Mouse (Mus musculus): ENCODE measurements around the gene Cldn3. TPM values are rescaled to one million over a fixed set of nuclear protein-coding genes. Genes with fewer than 3 reads are reported as not detected.
A peak's percentile ranks its signal among the peaks of the same experiment; 100 is the strongest.

The Cldn3 gene
- polyA plus RNA-seq, 1 experiment from 2014 or later, result 3.4 TPM

- peaks cover 32% of the 10 kb centered on the region for H3K27me3 ChIP-seq (ENCODE audit: control insufficient read depth, insufficient read depth, low read length)
- H3K36me3 ChIP-seq (ENCODE audit: control insufficient read depth, insufficient read depth, low read length), result no peaks in the 10 kb centered on the region
- H3K9ac ChIP-seq (ENCODE audit: low read length), result no peak overlapping the region
- H3K9me3 ChIP-seq (ENCODE audit: control insufficient read depth, low read length), result no peaks in the 10 kb centered on the region
- 0 out of 2 replicates have a peak overlapping the region, but pooled peaks have one; percentile 42 for H3K27ac ChIP-seq (replicated peaks; ENCODE audit: low read depth, low read length)
- H3K4me3 ChIP-seq (ENCODE audit: low read depth, low read length), result 0 out of 2 replicates have a peak overlapping the region, but pooled peaks have one; percentile 8
- H3K4me2 ChIP-seq (ENCODE audit: low read depth, severe bottlenecking), result 0 out of 2 replicates have a peak overlapping the region, but pooled peaks have one; percentile 17
- H3K4me1 ChIP-seq (ENCODE audit: control insufficient read depth, insufficient read depth, low read length), result peaks cover 5% of the 10 kb centered on the region
- DNase-seq (ENCODE audit: low spot score) (peak; percentile 32), ATAC-seq (ENCODE audit: insufficient number of reproducible peaks, low FRiP score, low TSS enrichment, low read depth) (no peak)
- WGBS, result 15% methylated on average over 43 of the region's 43 CpGs
These were observed 39.8 kb upstream of the Cldn3 start for GRCm38 (mm10) chr5:134946063-134946856.

- Histone ChIP-seq H3K4me3 (ENCODE audit: low read depth, low read length) (0 out of 2 replicates have a peak within 1 kb of the TSS, but pooled peaks have one; percentile 8), H3K4me2 (ENCODE audit: low read depth, severe bottlenecking) (0 out of 2 replicates have a peak within 1 kb of the TSS, but pooled peaks have one; percentile 17), H3K9me3 (ENCODE audit: control insufficient read depth, low read length) (no peaks in the 10 kb centered on the region), H3K36me3 (ENCODE audit: control insufficient read depth, insufficient read depth, low read length) (no peaks in the 10 kb centered on the region), H3K27ac (replicated peaks; ENCODE audit: low read depth, low read length) (0 out of 2 replicates have a peak within 1 kb of the TSS, but pooled peaks have one; percentile 42), H3K4me1 (ENCODE audit: control insufficient read depth, insufficient read depth, low read length) (peaks cover 11% of the 10 kb centered on the region), H3K9ac (ENCODE audit: low read length) (no peak within 1 kb of the TSS), H3K27me3 (ENCODE audit: control insufficient read depth, insufficient read depth, low read length) (peaks cover 32% of the 10 kb centered on the region)
- 10% methylated on average over 11 of the region's 11 CpGs for WGBS
- no peak for ATAC-seq (ENCODE audit: insufficient number of reproducible peaks, low FRiP score, low TSS enrichment, low read depth)
- peak; percentile 54 for DNase-seq (ENCODE audit: low spot score)
These were observed 39.2 kb upstream of the Cldn3 start, which contains the start of gene Cldn4 for GRCm38 (mm10) chr5:134946857-134947255. TSS of gene Cldn4 (minus strand) at chr5:134946934.

- no peak overlapping the region for H3K4me2 ChIP-seq (ENCODE audit: low read depth, severe bottlenecking)
- H3K27ac ChIP-seq (replicated peaks; ENCODE audit: low read depth, low read length), result no peak overlapping the region
- H3K4me3 ChIP-seq (ENCODE audit: low read depth, low read length), result no peak overlapping the region
- no peaks in the 10 kb centered on the region for H3K9me3 ChIP-seq (ENCODE audit: control insufficient read depth, low read length)
- no peak for DNase-seq (ENCODE audit: low spot score)
- ATAC-seq (ENCODE audit: insufficient number of reproducible peaks, low FRiP score, low TSS enrichment, low read depth), result no peak
- peaks cover 32% of the 10 kb centered on the region for H3K27me3 ChIP-seq (ENCODE audit: control insufficient read depth, insufficient read depth, low read length)
- no peak overlapping the region for H3K9ac ChIP-seq (ENCODE audit: low read length)
- 49% methylated on average over 5 of the region's 5 CpGs for WGBS
- H3K36me3 ChIP-seq (ENCODE audit: control insufficient read depth, insufficient read depth, low read length), result no peaks in the 10 kb centered on the region
- H3K4me1 ChIP-seq (ENCODE audit: control insufficient read depth, insufficient read depth, low read length), result peaks cover 11% of the 10 kb centered on the region
These were observed 38.5 kb upstream of the Cldn3 start for GRCm38 (mm10) chr5:134947420-134948084.

GRCm38 (mm10) chr5:134948085-134948439 is 38.0 kb upstream of the Cldn3 start:
- no peak overlapping the region for H3K4me3 ChIP-seq (ENCODE audit: low read depth, low read length)
- H3K4me2 ChIP-seq (ENCODE audit: low read depth, severe bottlenecking), result no peak overlapping the region
- H3K9ac ChIP-seq (ENCODE audit: low read length), result no peak overlapping the region
- DNase-seq (ENCODE audit: low spot score), result no peak
- no peak overlapping the region for H3K27ac ChIP-seq (replicated peaks; ENCODE audit: low read depth, low read length)
- peaks cover 32% of the 10 kb centered on the region for H3K27me3 ChIP-seq (ENCODE audit: control insufficient read depth, insufficient read depth, low read length)
- H3K36me3 ChIP-seq (ENCODE audit: control insufficient read depth, insufficient read depth, low read length), result no peaks in the 10 kb centered on the region
- 67% methylated on average over 4 of the region's 4 CpGs for WGBS
- ATAC-seq (ENCODE audit: insufficient number of reproducible peaks, low FRiP score, low TSS enrichment, low read depth), result no peak
- peaks cover 11% of the 10 kb centered on the region for H3K4me1 ChIP-seq (ENCODE audit: control insufficient read depth, insufficient read depth, low read length)
- H3K9me3 ChIP-seq (ENCODE audit: control insufficient read depth, low read length), result no peaks in the 10 kb centered on the region

- Histone ChIP-seq H3K27ac (replicated peaks; ENCODE audit: low read depth, low read length) (no peak overlapping the region), H3K27me3 (ENCODE audit: control insufficient read depth, insufficient read depth, low read length) (peaks cover 16% of the 10 kb centered on the region), H3K4me1 (ENCODE audit: control insufficient read depth, insufficient read depth, low read length) (peaks cover 11% of the 10 kb centered on the region), H3K4me2 (ENCODE audit: low read depth, severe bottlenecking) (peak overlapping the region; percentile 4; the same call in 1 of the 2 replicates), H3K9me3 (ENCODE audit: control insufficient read depth, low read length) (no peaks in the 10 kb centered on the region), H3K4me3 (ENCODE audit: low read depth, low read length) (no peak overlapping the region), H3K9ac (ENCODE audit: low read length) (peak overlapping the region; percentile 4; the same call in 1 of the 2 replicates), H3K36me3 (ENCODE audit: control insufficient read depth, insufficient read depth, low read length) (no peaks in the 10 kb centered on the region)
- WGBS, result 20% methylated on average over 19 of the region's 19 CpGs
- DNase-seq (ENCODE audit: low spot score) (peak; percentile 44), ATAC-seq (ENCODE audit: insufficient number of reproducible peaks, low FRiP score, low TSS enrichment, low read depth) (no peak)
These were observed 34.7 kb upstream of the Cldn3 start for GRCm38 (mm10) chr5:134951053-134951884.

GRCm38 (mm10) chr5:134955491-134955890 is 30.5 kb upstream of the Cldn3 start:
- WGBS, result 81% methylated on average over 5 of the region's 5 CpGs
- DNase-seq (ENCODE audit: low spot score) (no peak), ATAC-seq (ENCODE audit: insufficient number of reproducible peaks, low FRiP score, low TSS enrichment, low read depth) (no peak)
- no peak overlapping the region for H3K4me2 ChIP-seq (ENCODE audit: low read depth, severe bottlenecking)
- H3K36me3 ChIP-seq (ENCODE audit: control insufficient read depth, insufficient read depth, low read length), result no peaks in the 10 kb centered on the region
- no peak overlapping the region for H3K9ac ChIP-seq (ENCODE audit: low read length)
- H3K4me1 ChIP-seq (ENCODE audit: control insufficient read depth, insufficient read depth, low read length), result peaks cover 11% of the 10 kb centered on the region
- no peak overlapping the region for H3K4me3 ChIP-seq (ENCODE audit: low read depth, low read length)
- H3K27ac ChIP-seq (replicated peaks; ENCODE audit: low read depth, low read length), result no peak overlapping the region
- no peaks in the 10 kb centered on the region for H3K27me3 ChIP-seq (ENCODE audit: control insufficient read depth, insufficient read depth, low read length)
- H3K9me3 ChIP-seq (ENCODE audit: control insufficient read depth, low read length), result no peaks in the 10 kb centered on the region

GRCm38 (mm10) chr5:134959114-134959513 is 26.9 kb upstream of the Cldn3 start:
- DNase-seq (ENCODE audit: low spot score) (no peak), ATAC-seq (ENCODE audit: insufficient number of reproducible peaks, low FRiP score, low TSS enrichment, low read depth) (no peak)
- Histone ChIP-seq H3K4me1 (ENCODE audit: control insufficient read depth, insufficient read depth, low read length) (no peaks in the 10 kb centered on the region), H3K9me3 (ENCODE audit: control insufficient read depth, low read length) (no peaks in the 10 kb centered on the region), H3K9ac (ENCODE audit: low read length) (no peak overlapping the region), H3K4me3 (ENCODE audit: low read depth, low read length) (no peak overlapping the region), H3K4me2 (ENCODE audit: low read depth, severe bottlenecking) (no peak overlapping the region), H3K36me3 (ENCODE audit: control insufficient read depth, insufficient read depth, low read length) (no peaks in the 10 kb centered on the region), H3K27ac (replicated peaks; ENCODE audit: low read depth, low read length) (no peak overlapping the region), H3K27me3 (ENCODE audit: control insufficient read depth, insufficient read depth, low read length) (no peaks in the 10 kb centered on the region)
- 77% methylated on average over 7 of the region's 7 CpGs for WGBS

GRCm38 (mm10) chr5:134960430-134960829 is 25.6 kb upstream of the Cldn3 start:
- H3K36me3 ChIP-seq (ENCODE audit: control insufficient read depth, insufficient read depth, low read length), result no peaks in the 10 kb centered on the region
- H3K9me3 ChIP-seq (ENCODE audit: control insufficient read depth, low read length), result no peaks in the 10 kb centered on the region
- H3K4me2 ChIP-seq (ENCODE audit: low read depth, severe bottlenecking), result no peak overlapping the region
- no peak overlapping the region for H3K4me3 ChIP-seq (ENCODE audit: low read depth, low read length)
- WGBS, result 69% methylated on average over 2 of the region's 2 CpGs
- H3K4me1 ChIP-seq (ENCODE audit: control insufficient read depth, insufficient read depth, low read length), result no peaks in the 10 kb centered on the region
- H3K27ac ChIP-seq (replicated peaks; ENCODE audit: low read depth, low read length), result no peak overlapping the region
- ATAC-seq (ENCODE audit: insufficient number of reproducible peaks, low FRiP score, low TSS enrichment, low read depth), result no peak
- DNase-seq (ENCODE audit: low spot score), result no peak
- no peak overlapping the region for H3K9ac ChIP-seq (ENCODE audit: low read length)
- no peaks in the 10 kb centered on the region for H3K27me3 ChIP-seq (ENCODE audit: control insufficient read depth, insufficient read depth, low read length)

All from limb, embryonic 11.5 days (tissue).